Mouse (Mus musculus) left cerebral cortex, postnatal 36 days (tissue): ENCODE measurements around the gene C77080. TPM values are rescaled to one million over a fixed set of nuclear protein-coding genes. Genes with fewer than 3 reads are reported as not detected.

Source experiments
- DNase-seq, 2 experiments: peaks; one replicate each; pipeline ENCODE4 v3.0.0; 2021 to 2022; ENCODE audit warnings: low spot score in 2 of 2, mixed read lengths in 1 of 2
- intact Hi-C: fragments of 180-260 bp; cut with DNase I; formaldehyde crosslinking; loops from one replicate; pipeline ENCODE4 v1.15.1; 2025
- total RNA-seq, 2 experiments: library from RNA; stranded (reverse); gene quantifications; 2 replicates each; pipeline ENCODE4 v1.2.3; 2021

The C77080 gene
- total RNA-seq, 2 experiments from 2014 or later = 19.7 to 27.1 TPM

DNA sequence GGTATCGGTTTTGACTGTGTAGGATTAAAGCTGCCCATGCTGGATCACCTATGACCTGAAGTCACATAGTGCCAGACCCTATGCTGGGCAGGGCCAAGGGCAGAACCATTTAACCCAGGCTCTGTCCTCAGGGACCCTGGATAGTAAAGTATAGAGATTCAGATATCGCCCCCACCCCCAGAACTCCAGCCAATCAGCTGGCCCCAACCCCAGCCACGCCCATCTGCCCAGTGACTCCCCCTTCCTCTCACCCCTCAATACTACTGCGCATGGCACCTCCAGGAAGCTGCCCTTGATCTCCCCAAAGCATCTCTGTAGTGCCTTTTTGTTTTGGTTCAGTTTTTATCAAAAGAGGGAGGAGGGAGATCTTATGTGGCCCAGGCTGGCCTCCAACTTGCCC lies 18.4 kb downstream of the C77080 start:
- intact Hi-C loops = no loop called here
- DNase-seq = no peak

- DNase-seq = no peak
Observed at GRCm38 (mm10) chr4:129242327-129242726, 18.9 kb downstream of the C77080 start.

DNA sequence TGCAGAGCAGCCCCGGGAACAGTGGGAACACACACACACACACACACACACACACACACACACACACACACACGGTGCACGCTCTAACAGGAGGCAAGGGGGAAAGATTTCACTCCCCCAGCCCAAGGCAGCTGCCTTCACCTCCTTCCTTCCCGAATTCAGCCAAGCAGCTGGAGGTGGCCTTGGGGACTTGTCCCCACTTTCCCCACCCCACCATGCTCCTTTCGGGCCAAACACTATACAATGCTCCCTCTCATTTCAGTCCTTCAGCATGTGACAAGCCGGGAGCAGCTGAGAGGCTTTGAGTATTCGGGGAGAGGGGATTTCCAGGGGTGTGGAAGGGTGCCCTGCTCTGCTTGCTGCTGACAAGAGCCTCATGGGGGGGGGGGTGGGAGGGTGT lies 19.3 kb downstream of the C77080 start:
- intact Hi-C loops = no loop called here
- DNase-seq = no peak

More at GRCm38 (mm10) chr4:129242327-129242726, 18.9 kb downstream of the C77080 start:
- intact Hi-C loops = no loop called here

DNA sequence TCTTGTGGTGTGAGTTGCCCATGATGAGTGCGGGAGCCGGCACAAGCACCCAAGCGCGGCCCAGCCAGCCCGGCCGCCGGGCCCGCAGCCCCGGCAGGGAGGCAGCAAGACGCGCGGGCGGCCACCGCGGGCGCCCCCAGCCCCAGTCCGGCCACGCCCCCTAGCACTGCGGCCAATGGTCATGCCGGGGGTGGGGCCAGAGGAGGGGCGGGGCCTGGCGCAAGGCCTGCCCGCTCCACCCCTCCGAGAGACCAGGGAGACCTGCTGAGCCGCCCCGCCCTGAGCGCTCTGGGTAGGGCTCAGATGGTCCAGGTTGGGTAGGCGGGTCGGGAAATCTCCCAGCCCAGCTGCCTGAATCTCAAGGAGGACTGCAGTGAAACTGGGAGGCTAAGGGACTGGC lies 22.1 kb downstream of the C77080 start:
- DNase-seq = peak; percentile 76 to 88
- intact Hi-C loops = loop anchor here (5.0 kb wide), 1 partner anchor 38 kb away; no protein-coding TSS in a partner anchor

DNA sequence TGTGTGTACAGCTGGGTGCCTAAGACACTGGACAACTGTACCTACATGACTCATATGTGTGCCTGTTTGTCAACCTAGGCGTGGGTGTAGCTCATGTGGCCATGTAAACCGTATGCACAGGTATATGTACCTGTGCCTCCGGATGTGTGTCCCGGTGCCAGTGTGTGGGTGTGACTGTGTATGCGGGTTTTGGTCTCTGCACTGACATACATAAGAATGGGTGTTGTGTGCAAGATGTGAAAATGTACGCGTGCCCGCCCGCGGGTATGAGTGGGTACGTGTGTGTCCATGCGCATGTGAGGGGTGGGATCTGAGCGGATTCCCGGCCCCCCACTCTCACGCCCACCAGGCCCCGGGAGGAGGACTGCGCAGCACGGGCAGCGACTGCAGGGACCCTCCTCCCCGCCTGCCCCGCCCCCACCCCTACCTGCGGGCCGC lies 22.6 kb downstream of the C77080 start:
- DNase-seq = peak; percentile 43 to 54
- intact Hi-C loops = loop anchor here (5.0 kb wide), 1 partner anchor 39 kb away; no protein-coding TSS in a partner anchor

- intact Hi-C loops = loop anchor here (5.0 kb wide), 1 partner anchor 39 kb away; no protein-coding TSS in a partner anchor
- DNase-seq = no peak
Observed at GRCm38 (mm10) chr4:129237843-129238441, 23.3 kb downstream of the C77080 start.

DNA sequence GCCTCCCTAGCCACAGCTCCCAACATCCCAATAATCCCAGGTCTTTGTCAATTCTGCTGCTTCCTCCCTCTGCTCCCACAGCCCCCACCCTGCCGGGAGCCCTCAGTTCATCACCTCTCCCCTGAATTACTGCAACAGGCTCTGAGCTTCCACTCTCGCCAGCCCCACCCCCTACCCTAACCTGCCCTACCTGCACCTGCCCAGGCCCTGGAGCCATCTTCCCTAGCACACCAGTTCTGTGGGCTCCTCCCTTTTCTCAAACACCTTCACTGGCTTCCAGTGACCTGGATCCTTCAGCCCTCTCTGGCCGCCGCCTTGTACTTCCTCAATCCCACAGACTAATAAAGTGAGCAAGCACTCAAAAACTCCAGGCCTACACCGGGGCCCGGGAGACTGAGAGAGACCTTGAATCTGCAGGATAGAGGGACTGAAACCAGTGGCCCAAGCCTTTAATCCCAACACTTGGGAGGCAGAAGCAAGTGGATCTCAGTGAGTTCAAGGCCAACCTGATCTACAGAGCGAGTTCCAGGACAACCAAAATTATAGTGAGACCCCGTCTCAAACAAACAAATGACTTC lies 24.9 kb downstream of the C77080 start:
- intact Hi-C loops = loop anchor here (5.0 kb wide), 1 partner anchor 41 kb away; no protein-coding TSS in a partner anchor
- no peak for DNase-seq

DNA sequence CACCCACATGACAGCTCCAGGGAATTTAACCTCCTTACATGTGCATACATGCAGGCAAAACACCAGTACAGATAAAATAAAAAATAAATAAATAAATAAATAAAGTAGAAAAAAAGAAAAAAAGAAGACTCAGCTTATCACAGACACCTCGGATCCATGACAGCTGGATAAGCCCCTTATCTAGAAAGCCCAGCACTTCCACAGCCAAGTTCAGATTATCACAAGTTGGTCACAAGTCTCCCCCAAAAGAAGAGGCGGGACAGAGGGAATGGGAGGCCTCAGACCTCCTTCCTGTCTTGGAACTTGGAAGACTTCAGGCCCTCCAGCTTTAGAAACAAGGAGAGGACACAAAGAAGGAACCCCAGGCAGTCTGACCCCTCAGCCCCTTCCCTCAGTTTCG lies 26.1 kb downstream of the C77080 start:
- no peak for DNase-seq
- intact Hi-C loops = loop anchor here (5.0 kb wide), 1 partner anchor 42 kb away; no protein-coding TSS in a partner anchor

DNA sequence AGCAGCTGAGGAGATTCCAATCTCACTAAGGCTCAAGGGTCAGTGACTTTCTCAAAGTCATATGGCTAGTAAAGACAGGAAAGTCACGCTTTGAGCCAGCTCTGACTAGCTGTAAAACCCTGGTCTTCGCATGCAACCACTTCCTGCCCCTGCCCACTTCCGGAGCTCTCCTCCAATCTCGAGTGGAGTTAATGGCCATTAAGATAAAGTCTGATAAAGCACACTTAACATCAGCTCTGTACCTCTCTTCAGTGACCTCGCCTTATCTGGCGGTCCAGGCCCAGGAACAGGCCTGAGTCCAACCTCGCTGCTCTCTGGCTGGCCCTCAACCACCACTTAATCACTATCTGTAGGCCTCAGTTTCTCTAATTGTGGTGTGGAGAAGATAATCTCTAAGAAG lies 26.7 kb downstream of the C77080 start:
- intact Hi-C loops = no loop called here
- DNase-seq = no peak

GRCm38 (mm10) chr4:129232561-129233360 lies 28.4 kb downstream of the C77080 start:
- no peak for DNase-seq
- intact Hi-C loops = no loop called here

DNA sequence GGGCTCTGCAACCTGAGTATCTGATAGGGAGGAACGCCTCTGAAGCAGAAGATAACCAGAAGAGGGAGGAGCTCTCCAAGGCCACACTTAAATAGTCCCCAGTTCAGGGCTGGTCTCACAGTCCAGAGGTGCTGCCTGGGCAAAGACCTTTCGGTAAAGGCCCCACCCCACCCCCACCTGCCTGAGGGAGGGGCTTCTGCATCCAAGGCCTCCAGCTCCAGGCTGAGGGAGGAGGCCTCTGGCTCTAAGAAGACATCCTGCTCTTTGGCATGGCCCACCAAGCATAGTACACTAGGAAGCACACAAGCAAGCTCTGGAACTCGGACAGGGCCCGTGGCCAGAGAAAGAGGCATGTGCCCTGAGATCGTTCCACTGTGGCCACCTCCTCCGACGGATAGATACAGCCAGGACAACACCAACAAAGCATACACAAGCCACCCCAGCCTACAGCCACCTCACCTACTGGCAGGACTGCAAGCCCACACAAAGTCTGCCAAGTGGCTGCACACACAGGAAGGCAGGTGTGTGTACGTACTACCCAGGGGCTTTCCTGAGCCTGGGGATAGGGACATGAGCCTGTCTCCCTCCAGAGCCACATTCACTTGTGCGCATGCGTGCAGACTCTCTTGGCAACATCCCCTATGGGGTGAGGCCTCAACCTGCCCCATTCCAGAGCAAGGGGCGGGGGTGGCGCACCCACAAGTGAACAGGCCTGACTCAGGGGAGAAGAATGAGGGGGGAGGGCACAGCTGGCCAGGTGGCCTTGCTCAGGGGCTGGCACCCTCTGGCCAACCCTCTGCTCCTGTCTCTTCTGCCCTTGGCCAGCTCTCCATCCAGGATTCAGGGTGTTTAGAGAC lies 29.4 kb downstream of the C77080 start:
- DNase-seq = no peak

GRCm38 (mm10) chr4:129230926-129231325 lies 30.3 kb downstream of the C77080 start:
- DNase-seq = no peak
- intact Hi-C loops = no loop called here

More for the DNA sequence above, 29.4 kb downstream of the C77080 start:
- intact Hi-C loops = no loop called here

DNA sequence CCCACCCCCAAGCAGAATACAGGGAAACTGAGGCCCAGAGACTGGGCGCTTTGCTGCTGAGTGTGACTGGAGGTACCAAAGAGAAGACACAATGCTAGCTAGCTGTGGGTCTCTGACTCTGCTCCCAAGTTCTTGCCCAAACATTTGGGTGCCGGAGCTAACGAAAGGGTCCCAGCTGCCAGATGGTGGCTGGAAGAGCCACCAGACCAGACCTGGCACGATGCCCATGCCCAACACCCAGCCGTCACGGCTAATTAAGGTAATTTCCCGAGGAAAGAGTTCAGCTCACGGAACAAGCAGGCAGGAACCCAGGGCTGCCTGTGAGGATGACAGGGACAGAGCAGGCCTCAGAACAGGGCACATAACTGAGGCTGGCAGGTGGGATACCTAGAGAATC lies 33.2 kb downstream of the C77080 start:
- no peak for DNase-seq
- intact Hi-C loops = no loop called here

DNA sequence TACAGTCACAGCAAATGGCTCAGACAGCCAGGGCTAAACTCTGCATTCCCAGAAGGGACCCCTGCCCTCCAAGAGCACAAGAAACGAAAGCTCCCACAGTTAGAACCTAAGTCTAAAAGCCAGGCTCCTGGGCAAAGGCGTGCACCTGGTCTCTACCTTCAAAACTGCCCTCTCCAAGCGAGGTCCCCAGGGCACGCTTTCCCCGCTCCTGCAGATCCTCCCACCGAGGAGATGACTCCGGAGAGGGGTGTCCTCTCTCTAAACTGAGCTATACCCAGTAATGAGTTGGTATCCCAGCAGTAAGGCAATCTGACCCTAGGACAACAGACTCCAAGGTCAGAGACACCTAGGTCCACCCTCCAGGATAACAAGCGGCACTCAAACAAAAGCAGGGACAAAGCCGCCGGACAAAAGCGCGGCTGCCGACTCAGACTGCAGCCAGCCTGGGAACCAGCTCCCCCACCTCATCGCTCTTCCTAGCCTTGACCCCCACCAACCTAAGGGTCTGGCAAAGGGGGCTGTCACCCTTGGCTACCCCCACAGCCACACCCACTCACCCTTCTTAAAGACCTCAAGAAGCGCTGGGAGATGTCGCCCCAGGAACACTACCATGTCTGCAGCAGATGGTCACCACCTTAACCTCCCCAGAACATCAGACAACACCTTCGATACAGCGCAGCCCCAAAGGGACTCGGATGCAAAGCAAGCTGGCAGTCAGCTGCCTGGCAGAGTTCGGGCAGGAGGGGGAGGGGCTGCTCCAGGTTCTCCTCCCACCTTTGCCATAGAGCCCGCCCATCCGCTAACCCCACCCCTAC lies 33.8 kb downstream of the C77080 start:
- intact Hi-C loops = no loop called here
- no peak for DNase-seq

- no peak for DNase-seq
- intact Hi-C loops = no loop called here
Observed at GRCm38 (mm10) chr4:129226441-129226963, 34.7 kb downstream of the C77080 start.

DNA sequence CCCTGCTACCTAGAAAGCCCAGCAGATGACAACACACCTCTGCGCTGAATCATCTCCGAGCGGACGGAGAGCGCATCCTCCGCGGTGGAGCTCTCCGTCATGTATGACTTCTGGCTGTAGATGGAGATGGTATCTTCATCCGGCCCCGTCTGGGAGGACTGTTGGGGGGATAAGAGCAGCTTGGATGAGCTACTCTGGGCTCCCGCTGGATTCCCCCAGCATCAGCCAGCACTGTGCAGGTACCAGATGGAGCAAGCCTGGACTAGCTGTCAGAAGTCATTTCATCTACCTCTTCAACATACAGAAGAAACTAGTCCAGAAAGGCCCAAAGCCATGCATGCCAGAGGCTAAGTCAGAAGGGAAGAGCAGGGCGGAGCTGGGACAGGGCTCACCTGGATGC lies 35.9 kb downstream of the C77080 start:
- intact Hi-C loops = no loop called here
- no peak for DNase-seq

- no peak for DNase-seq
Observed at GRCm38 (mm10) chr4:129223421-129224281, 37.6 kb downstream of the C77080 start.

More at GRCm38 (mm10) chr4:129223421-129224281, 37.6 kb downstream of the C77080 start:
- intact Hi-C loops = no loop called here
